Mouse (Mus musculus) adrenal gland, adult (tissue): Measurements from ENCODE around the gene Uhrf1bp1.

Experiments
- DNase-seq, 2 experiments: peaks; one replicate each; pipeline ENCODE4 v3.0.0; 2022 to 2023; ENCODE audit warnings: low spot score in 1 of 2; ENCODE audit not compliant: inconsistent age in 2 of 2

Uhrf1bp1 gene

GRCm38 (mm10) chr17:27947155-27947554, 90.9 kb downstream of the Uhrf1bp1 start:
- DNase-seq: no peak
